Mouse (Mus musculus) liver, postnatal 0 days (tissue): ENCODE results near the gene Hapln2. TPM values are rescaled to one million over a fixed set of nuclear protein-coding genes. Genes with fewer than 3 reads are reported as not detected.

Experiments used
- ATAC-seq: fragments of 200-750 bp; cut with Nextera tagmentation; 2 replicates; pipeline ENCODE4 v1.8.0; 2017; ENCODE audit warnings: mild to moderate bottlenecking, moderate library complexity
- DNase-seq: peaks from one replicate; pipeline ENCODE4 v3.0.0-alpha.2; 2016
- H3K27ac ChIP-seq: fragments of 300-500 bp; sonication (generic); 2 replicates; pipeline ENCODE4 v1.5.1; 2014; ENCODE audit warnings: antibody characterized with exemption, moderate library complexity, mild to moderate bottlenecking, low read depth
- H3K27me3 ChIP-seq: fragments of 300-500 bp; sonication (generic); 2 replicates; pipeline ENCODE4 v1.6.1; 2014; ENCODE audit warnings: low read length, control low read depth, mixed read lengths; ENCODE audit not compliant: insufficient read depth
- H3K36me3 ChIP-seq: fragments of 300-500 bp; sonication (generic); replicated peaks from 2 replicates; pipeline ENCODE4 v1.6.1; 2014; ENCODE audit warnings: mild to moderate bottlenecking, control low read depth, low read length, moderate library complexity, mixed read lengths; ENCODE audit not compliant: insufficient read depth
- H3K4me1 ChIP-seq: fragments of 300-500 bp; sonication (generic); 2 replicates; pipeline ENCODE4 v1.6.1; 2014; ENCODE audit warnings: antibody characterized with exemption, mild to moderate bottlenecking, control low read depth; ENCODE audit not compliant: insufficient read depth
- H3K4me2 ChIP-seq: fragments of 300-500 bp; sonication (generic); 2 replicates; pipeline ENCODE4 v1.6.1; 2014; ENCODE audit warnings: low read depth, mild to moderate bottlenecking, low read length, moderate library complexity, mixed read lengths
- H3K4me3 ChIP-seq: fragments of 300-500 bp; sonication (generic); 2 replicates; pipeline ENCODE4 v1.5.1; 2014; ENCODE audit warnings: low read depth, low read length
- H3K9ac ChIP-seq: fragments of 300-500 bp; sonication (generic); replicated peaks from 2 replicates; pipeline ENCODE4 v1.6.1; 2014; ENCODE audit warnings: mild to moderate bottlenecking, moderate library complexity
- H3K9me3 ChIP-seq: fragments of 300-500 bp; sonication (generic); 2 replicates; pipeline ENCODE4 v1.6.1; 2016; ENCODE audit warnings: mild to moderate bottlenecking, control low read depth, low read length, mixed read lengths
- CTCF ChIP-seq: sonication (generic); IDR thresholded peaks from 2 replicates; pipeline ENCODE4 v1.5.1; 2016; ENCODE audit warnings: antibody characterized with exemption, low read depth
- EP300 ChIP-seq: IDR thresholded peaks from 2 replicates; pipeline ENCODE4 v1.6.1; 2016; ENCODE audit warnings: antibody characterized with exemption, low read depth, mild to moderate bottlenecking
- WGBS: fragments of 180-500 bp; shearing (Covaris S2); extraction: QIAGEN DNeasy Blood & Tissue Kit; methylation state at CpG from one replicate; pipeline ENCODE4 v1.1.7; 2014; ENCODE audit not compliant: insufficient replicate concordance; 5-methylcytosine and 5-hydroxymethylcytosine counted together
- polyA plus RNA-seq: library from polyadenylated mRNA; unstranded; fragments of >200 nt; fragmentation: Nextera tagmentation; extraction: Ambion mirVana; gene quantifications from 2 replicates; pipeline ENCODE4 v1.2.1, GENCODE M21; 2015

Gene Hapln2
- polyA plus RNA-seq, 1 experiment from 2014 or later, result not detected

GRCm38 (mm10) chr3:88030608-88031395 is 3.4 kb upstream of the Hapln2 start:
- H3K27me3 ChIP-seq, result peaks cover 9% of the 10 kb centered on the region; the same call in 1 of the 2 replicates
- peak; percentile 89 for ATAC-seq

GRCm38 (mm10) chr3:88026823-88027222 is 560 bp downstream of the Hapln2 start:
- Histone ChIP-seq H3K36me3 (no peaks in the 10 kb centered on the region), H3K9me3 (no peaks in the 10 kb centered on the region), H3K9ac (no peak overlapping the region), H3K4me3 (no peak overlapping the region), H3K27me3 (peaks cover 47% of the 10 kb centered on the region), H3K4me2 (no peak overlapping the region), H3K27ac (no peak overlapping the region), H3K4me1 (peaks cover 25% of the 10 kb centered on the region)
- TF ChIP-seq CTCF (no peak), EP300 (no peak)
- WGBS, result 56% methylated on average over 7 of the region's 7 CpGs
- ATAC-seq, result no peak
- DNase-seq, result no peak

More at GRCm38 (mm10) chr3:88030608-88031395, 3.4 kb upstream of the Hapln2 start:
- peak overlapping the region; percentile 54 for H3K4me2 ChIP-seq
- H3K9me3 ChIP-seq, result no peaks in the 10 kb centered on the region
- peak; percentile 40; the same call in 1 of the 2 replicates for TF ChIP-seq EP300
- TF ChIP-seq CTCF, result no peak
- H3K36me3 ChIP-seq, result no peaks in the 10 kb centered on the region
- DNase-seq, result peak; percentile 70
- H3K4me1 ChIP-seq, result peaks cover 8% of the 10 kb centered on the region
- H3K9ac ChIP-seq, result no peak overlapping the region
- no peak overlapping the region for H3K27ac ChIP-seq
- no peak overlapping the region for H3K4me3 ChIP-seq
- WGBS, result 15% methylated on average over 19 of the region's 19 CpGs

- Histone ChIP-seq H3K27ac (no peak overlapping the region), H3K4me1 (peaks cover 17% of the 10 kb centered on the region), H3K9me3 (no peaks in the 10 kb centered on the region), H3K27me3 (peaks cover 64% of the 10 kb centered on the region), H3K4me2 (peak overlapping the region; percentile 84), H3K9ac (no peak overlapping the region), H3K36me3 (no peaks in the 10 kb centered on the region), H3K4me3 (peak overlapping the region; percentile 36)
- ATAC-seq (peak; percentile 74), DNase-seq (peak; percentile 18)
- TF ChIP-seq CTCF (no peak), EP300 (no peak)
- 1% methylated on average over 69 of the region's 81 CpGs for WGBS
Observed at GRCm38 (mm10) chr3:88023192-88024074, 4.0 kb downstream of the Hapln2 start.

GRCm38 (mm10) chr3:88022322-88023191 is 4.8 kb downstream of the Hapln2 start:
- peak overlapping the region; percentile 84 for H3K4me2 ChIP-seq
- peaks cover 17% of the 10 kb centered on the region for H3K4me1 ChIP-seq
- no peak overlapping the region for H3K27ac ChIP-seq
- TF ChIP-seq CTCF (no peak), EP300 (no peak)
- 4% methylated on average over 56 of the region's 66 CpGs for WGBS
- no peak overlapping the region for H3K9ac ChIP-seq
- H3K9me3 ChIP-seq, result no peaks in the 10 kb centered on the region
- peak; percentile 93 for ATAC-seq
- DNase-seq, result peak; percentile 93
- no peaks in the 10 kb centered on the region for H3K36me3 ChIP-seq
- peak overlapping the region; percentile 36 for H3K4me3 ChIP-seq
- peaks cover 66% of the 10 kb centered on the region for H3K27me3 ChIP-seq

- no peaks in the 10 kb centered on the region for H3K4me1 ChIP-seq
Observed at GRCm38 (mm10) chr3:88010634-88011265, 16.6 kb downstream of the Hapln2 start.

More at GRCm38 (mm10) chr3:88010634-88011265, 16.6 kb downstream of the Hapln2 start:
- Histone ChIP-seq H3K27me3 (peaks cover 5% of the 10 kb centered on the region; the same call in 1 of the 2 replicates), H3K4me3 (no peak overlapping the region), H3K36me3 (no peaks in the 10 kb centered on the region), H3K9me3 (no peaks in the 10 kb centered on the region; the same call in 1 of the 2 replicates), H3K4me2 (no peak overlapping the region), H3K27ac (no peak overlapping the region), H3K9ac (no peak overlapping the region)
- 7% methylated on average over 6 of the region's 6 CpGs for WGBS
- no peak for ATAC-seq
- TF ChIP-seq CTCF (peak; percentile 68), EP300 (no peak)
- no peak for DNase-seq
